Mouse (Mus musculus) lung, embryonic 15.5 days (tissue): ENCODE results near the gene Mri1. TPM values are rescaled to one million over a fixed set of nuclear protein-coding genes. Genes with fewer than 3 reads are reported as not detected.
A peak's percentile ranks its signal among the peaks of the same experiment; 100 is the strongest.

ENCODE experiments used
- ATAC-seq: fragments of 200-750 bp; cut with Nextera tagmentation; 2 replicates; pipeline ENCODE4 v1.8.0; 2017; ENCODE audit warnings: moderate number of reproducible peaks, borderline replicate concordance; ENCODE audit not compliant: low FRiP score, low TSS enrichment; ENCODE audit errors: extremely low read depth
- H3K27ac ChIP-seq: fragments of 300-500 bp; sonication (generic); 2 replicates; pipeline ENCODE4 v1.5.1; 2015; ENCODE audit warnings: moderate library complexity, mild to moderate bottlenecking, inconsistent platforms
- H3K27me3 ChIP-seq: fragments of 300-500 bp; sonication (generic); 2 replicates; pipeline ENCODE4 v1.6.1; 2015; ENCODE audit warnings: inconsistent platforms
- H3K36me3 ChIP-seq: fragments of 300-500 bp; sonication (generic); 2 replicates; pipeline ENCODE4 v1.6.1; 2015; ENCODE audit warnings: inconsistent platforms
- H3K4me1 ChIP-seq: fragments of 300-500 bp; sonication (generic); 2 replicates; pipeline ENCODE4 v1.6.1; 2015; ENCODE audit warnings: inconsistent platforms
- H3K4me2 ChIP-seq: fragments of 300-500 bp; sonication (generic); 2 replicates; pipeline ENCODE4 v1.6.1; 2015; ENCODE audit warnings: inconsistent platforms, mild to moderate bottlenecking, moderate library complexity
- H3K4me3 ChIP-seq: fragments of 300-500 bp; sonication (generic); 2 replicates; pipeline ENCODE4 v1.5.1; 2015; ENCODE audit warnings: mild to moderate bottlenecking, inconsistent platforms
- H3K9ac ChIP-seq: fragments of 300-500 bp; sonication (generic); 2 replicates; pipeline ENCODE4 v1.6.1; 2015; ENCODE audit warnings: inconsistent platforms
- H3K9me3 ChIP-seq: fragments of 300-500 bp; sonication (generic); 2 replicates; pipeline ENCODE4 v1.6.1; 2016; ENCODE audit warnings: inconsistent platforms
- WGBS: fragments of 180-500 bp; shearing (Covaris S2); methylation state at CpG from one replicate; pipeline ENCODE4 v1.1.7; 2015; 5-methylcytosine and 5-hydroxymethylcytosine counted together
- polyA plus RNA-seq: library from polyadenylated mRNA; unstranded; fragments of >200 nt; fragmentation: Nextera tagmentation; extraction: Ambion mirVana; gene quantifications from 2 replicates; pipeline ENCODE4 v1.2.1, GENCODE M21; 2015

The Mri1 gene
- polyA plus RNA-seq, 1 experiment from 2014 or later: 67.2 TPM

GRCm38 (mm10) chr8:84235746-84236409, 21.2 kb downstream of the Mri1 start:
- peaks cover 22% of the 10 kb centered on the region; the same call in 1 of the 2 replicates for H3K36me3 ChIP-seq
- peak overlapping the region; percentile 91 for H3K9ac ChIP-seq
- peak overlapping the region; percentile 85 for H3K4me3 ChIP-seq
- H3K4me1 ChIP-seq: peaks cover 20% of the 10 kb centered on the region
- no peaks in the 10 kb centered on the region for H3K27me3 ChIP-seq
- no peak for ATAC-seq
- H3K27ac ChIP-seq: peak overlapping the region; percentile 64
- H3K4me2 ChIP-seq: peak overlapping the region; percentile 78
- WGBS: 17% methylated on average over 10 of the region's 10 CpGs
- H3K9me3 ChIP-seq: no peaks in the 10 kb centered on the region

- H3K9me3 ChIP-seq: no peaks in the 10 kb centered on the region
Measured at GRCm38 (mm10) chr8:84233055-84233454, 24.1 kb downstream of the Mri1 start.

GRCm38 (mm10) chr8:84230735-84231134, 26.4 kb downstream of the Mri1 start:
- ATAC-seq: no peak
- peaks cover 73% of the 10 kb centered on the region for H3K36me3 ChIP-seq
- no peaks in the 10 kb centered on the region for H3K9me3 ChIP-seq
- peaks cover 7% of the 10 kb centered on the region for H3K4me1 ChIP-seq
- H3K9ac ChIP-seq: no peak overlapping the region
- H3K27ac ChIP-seq: no peak overlapping the region
- no peak overlapping the region for H3K4me2 ChIP-seq
- H3K27me3 ChIP-seq: no peaks in the 10 kb centered on the region
- 73% methylated on average over 17 of the region's 17 CpGs for WGBS
- H3K4me3 ChIP-seq: no peak overlapping the region

More at GRCm38 (mm10) chr8:84233055-84233454, 24.1 kb downstream of the Mri1 start:
- no peaks in the 10 kb centered on the region for H3K27me3 ChIP-seq
- WGBS: 79% methylated on average over 2 of the region's 2 CpGs
- no peak for ATAC-seq
- H3K4me2 ChIP-seq: no peak overlapping the region
- no peak overlapping the region for H3K4me3 ChIP-seq
- H3K4me1 ChIP-seq: peaks cover 19% of the 10 kb centered on the region
- peaks cover 49% of the 10 kb centered on the region for H3K36me3 ChIP-seq
- H3K9ac ChIP-seq: no peak overlapping the region
- no peak overlapping the region for H3K27ac ChIP-seq

- ATAC-seq: no peak
- Histone ChIP-seq H3K9ac (no peak overlapping the region), H3K27me3 (no peaks in the 10 kb centered on the region), H3K27ac (no peak overlapping the region), H3K4me1 (no peaks in the 10 kb centered on the region), H3K4me3 (no peak overlapping the region), H3K4me2 (no peak overlapping the region), H3K9me3 (no peaks in the 10 kb centered on the region), H3K36me3 (peaks cover 93% of the 10 kb centered on the region)
- WGBS: 82% methylated on average over 21 of the region's 21 CpGs
Measured at GRCm38 (mm10) chr8:84223322-84224029, 33.6 kb downstream of the Mri1 start.

GRCm38 (mm10) chr8:84222566-84223165, 34.5 kb downstream of the Mri1 start:
- ATAC-seq: no peak
- peaks cover 93% of the 10 kb centered on the region for H3K36me3 ChIP-seq
- H3K9ac ChIP-seq: no peak overlapping the region
- no peak overlapping the region for H3K27ac ChIP-seq
- H3K9me3 ChIP-seq: no peaks in the 10 kb centered on the region
- 88% methylated on average over 9 of the region's 9 CpGs for WGBS
- H3K27me3 ChIP-seq: no peaks in the 10 kb centered on the region
- H3K4me1 ChIP-seq: no peaks in the 10 kb centered on the region
- H3K4me2 ChIP-seq: no peak overlapping the region
- no peak overlapping the region for H3K4me3 ChIP-seq

GRCm38 (mm10) chr8:84220105-84220504, 37.0 kb downstream of the Mri1 start:
- peaks cover 84% of the 10 kb centered on the region for H3K36me3 ChIP-seq
- no peak overlapping the region for H3K27ac ChIP-seq
- no peak for ATAC-seq
- WGBS: 66% methylated on average over 7 of the region's 7 CpGs
- H3K27me3 ChIP-seq: no peaks in the 10 kb centered on the region
- no peak overlapping the region for H3K4me2 ChIP-seq
- H3K4me3 ChIP-seq: no peak overlapping the region
- no peaks in the 10 kb centered on the region for H3K4me1 ChIP-seq
- H3K9ac ChIP-seq: no peak overlapping the region
- H3K9me3 ChIP-seq: no peaks in the 10 kb centered on the region

GRCm38 (mm10) chr8:84218143-84218542, 39.0 kb downstream of the Mri1 start:
- peaks cover 82% of the 10 kb centered on the region for H3K36me3 ChIP-seq
- no peaks in the 10 kb centered on the region for H3K4me1 ChIP-seq
- H3K27ac ChIP-seq: no peak overlapping the region
- H3K27me3 ChIP-seq: no peaks in the 10 kb centered on the region
- no peaks in the 10 kb centered on the region for H3K9me3 ChIP-seq
- 80% methylated on average over 5 of the region's 5 CpGs for WGBS
- no peak for ATAC-seq
- no peak overlapping the region for H3K4me3 ChIP-seq
- no peak overlapping the region for H3K4me2 ChIP-seq
- no peak overlapping the region for H3K9ac ChIP-seq

- no peaks in the 10 kb centered on the region for H3K4me1 ChIP-seq
- no peaks in the 10 kb centered on the region for H3K27me3 ChIP-seq
- H3K9ac ChIP-seq: no peak overlapping the region
- H3K9me3 ChIP-seq: no peaks in the 10 kb centered on the region
- WGBS: 94% methylated on average over 11 of the region's 11 CpGs
- no peak overlapping the region for H3K4me2 ChIP-seq
- peaks cover 81% of the 10 kb centered on the region for H3K36me3 ChIP-seq
- no peak for ATAC-seq
- no peak overlapping the region for H3K4me3 ChIP-seq
- H3K27ac ChIP-seq: no peak overlapping the region
Measured at GRCm38 (mm10) chr8:84217206-84217605, 39.9 kb downstream of the Mri1 start.

GRCm38 (mm10) chr8:84213277-84213676, 43.8 kb downstream of the Mri1 start:
- no peaks in the 10 kb centered on the region for H3K9me3 ChIP-seq
- no peak for ATAC-seq
- 88% methylated on average over 4 of the region's 4 CpGs for WGBS
- H3K27me3 ChIP-seq: no peaks in the 10 kb centered on the region
- no peak overlapping the region for H3K4me2 ChIP-seq
- peaks cover 7% of the 10 kb centered on the region for H3K4me1 ChIP-seq
- H3K36me3 ChIP-seq: peaks cover 82% of the 10 kb centered on the region
- no peak overlapping the region for H3K27ac ChIP-seq
- no peak overlapping the region for H3K9ac ChIP-seq
- H3K4me3 ChIP-seq: no peak overlapping the region

- H3K27ac ChIP-seq: no peak overlapping the region
- no peaks in the 10 kb centered on the region for H3K9me3 ChIP-seq
- H3K4me1 ChIP-seq: peaks cover 15% of the 10 kb centered on the region
- ATAC-seq: no peak
- H3K4me2 ChIP-seq: no peak overlapping the region
- H3K36me3 ChIP-seq: peaks cover 71% of the 10 kb centered on the region
- no peak overlapping the region for H3K9ac ChIP-seq
- H3K27me3 ChIP-seq: no peaks in the 10 kb centered on the region
- WGBS: 89% methylated on average over 31 of the region's 31 CpGs
- no peak overlapping the region for H3K4me3 ChIP-seq
Measured at GRCm38 (mm10) chr8:84211881-84212563, 45.1 kb downstream of the Mri1 start.

- H3K4me3 ChIP-seq: no peak overlapping the region
- H3K9ac ChIP-seq: no peak overlapping the region
- peaks cover 71% of the 10 kb centered on the region for H3K36me3 ChIP-seq
- 84% methylated on average over 3 of the region's 3 CpGs for WGBS
- H3K27ac ChIP-seq: no peak overlapping the region
- no peak overlapping the region for H3K4me2 ChIP-seq
- H3K9me3 ChIP-seq: no peaks in the 10 kb centered on the region
- no peak for ATAC-seq
- peaks cover 15% of the 10 kb centered on the region for H3K4me1 ChIP-seq
- no peaks in the 10 kb centered on the region for H3K27me3 ChIP-seq
Measured at GRCm38 (mm10) chr8:84211202-84211601, 45.9 kb downstream of the Mri1 start.
